Mouse (Mus musculus) embryonic facial prominence, embryonic 11.5 days (tissue): ENCODE measurements around the gene Junb. TPM values are rescaled to one million over a fixed set of nuclear protein-coding genes. Genes with fewer than 3 reads are reported as not detected.
A peak's percentile ranks its signal among the peaks of the same experiment; 100 is the strongest.

Source experiments
- ATAC-seq: fragments of 200-750 bp; cut with Nextera tagmentation; replicated peaks from 2 replicates; pipeline ENCODE4 v1.8.0; 2017; ENCODE audit warnings: low read depth; ENCODE audit not compliant: insufficient number of reproducible peaks, low FRiP score, low TSS enrichment
- DNase-seq: peaks from one replicate; pipeline ENCODE4 v3.0.0-alpha.2; 2015; ENCODE audit warnings: low spot score
- H3K27ac ChIP-seq: fragments of 300-500 bp; sonication (generic); replicated peaks from 2 replicates; pipeline ENCODE4 v1.5.1; 2014; ENCODE audit warnings: mild to moderate bottlenecking, low read depth, low read length, control low read depth
- H3K27me3 ChIP-seq: fragments of 300-500 bp; sonication (generic); 2 replicates; pipeline ENCODE4 v1.6.1; 2014; ENCODE audit warnings: mild to moderate bottlenecking, low read length, moderate library complexity, mixed read lengths; ENCODE audit not compliant: control insufficient read depth, insufficient read depth
- H3K36me3 ChIP-seq: fragments of 300-500 bp; sonication (generic); replicated peaks from 2 replicates; pipeline ENCODE4 v1.6.1; 2014; ENCODE audit warnings: low read depth, mild to moderate bottlenecking, low read length, moderate library complexity, mixed read lengths; ENCODE audit not compliant: control insufficient read depth, insufficient read depth
- H3K4me1 ChIP-seq: fragments of 300-500 bp; sonication (generic); 2 replicates; pipeline ENCODE4 v1.6.1; 2014; ENCODE audit warnings: low read length, mixed read lengths; ENCODE audit not compliant: control insufficient read depth, insufficient read depth
- H3K4me2 ChIP-seq: fragments of 300-500 bp; sonication (generic); 2 replicates; pipeline ENCODE4 v1.6.1; 2014; ENCODE audit warnings: low read depth, mild to moderate bottlenecking, control low read depth, low read length, moderate library complexity
- H3K4me3 ChIP-seq: fragments of 300-500 bp; sonication (generic); 2 replicates; pipeline ENCODE4 v1.5.1; 2014; ENCODE audit warnings: low read depth, low read length, control low read depth
- H3K9ac ChIP-seq: fragments of 300-500 bp; sonication (generic); replicated peaks from 2 replicates; pipeline ENCODE4 v1.6.1; 2014; ENCODE audit warnings: mild to moderate bottlenecking, control low read depth, low read length
- H3K9me3 ChIP-seq: fragments of 300-500 bp; sonication (generic); replicated peaks from 2 replicates; pipeline ENCODE4 v1.6.1; 2016; ENCODE audit warnings: mild to moderate bottlenecking, low read length, inconsistent platforms, mixed read lengths; ENCODE audit not compliant: control insufficient read depth
- WGBS: fragments of 180-500 bp; shearing (Covaris S2); extraction: QIAGEN DNeasy Blood & Tissue Kit; methylation state at CpG from one replicate; pipeline ENCODE4 v1.1.7; 2014; 5-methylcytosine and 5-hydroxymethylcytosine counted together
- polyA plus RNA-seq: library from polyadenylated mRNA; unstranded; fragments of >200 nt; fragmentation: Nextera tagmentation; extraction: Ambion mirVana; gene quantifications from 2 replicates; pipeline ENCODE4 v1.2.1, GENCODE M21; 2014

Gene Junb
- polyA plus RNA-seq, 1 experiment from 2014 or later, result 5.4 TPM

DNA sequence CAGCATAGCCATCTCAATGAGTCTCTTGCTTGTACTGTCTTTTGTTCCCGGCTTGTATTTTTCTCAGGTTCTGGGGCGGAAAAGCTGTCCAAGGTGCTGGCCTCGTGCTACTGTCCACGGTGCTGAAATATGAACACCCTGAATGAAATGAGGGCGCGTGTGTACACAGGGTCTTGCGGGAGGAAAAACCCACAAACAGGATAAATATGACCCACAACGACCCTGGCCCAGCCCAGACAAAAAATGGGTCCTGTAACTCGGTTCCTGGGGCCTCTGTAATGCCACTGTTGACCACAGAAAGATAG lies 31.3 kb downstream of the Junb start:
- Histone ChIP-seq H3K4me2 (no peak overlapping the region), H3K36me3 (no peaks in the 10 kb centered on the region), H3K4me3 (no peak overlapping the region), H3K9me3 (no peaks in the 10 kb centered on the region), H3K27ac (no peak overlapping the region), H3K9ac (no peak overlapping the region), H3K4me1 (peaks cover 4% of the 10 kb centered on the region), H3K27me3 (peaks cover 45% of the 10 kb centered on the region)
- WGBS, result 14% methylated on average over 9 of the region's 9 CpGs
- ATAC-seq (no peak), DNase-seq (peak; percentile 83)

DNA sequence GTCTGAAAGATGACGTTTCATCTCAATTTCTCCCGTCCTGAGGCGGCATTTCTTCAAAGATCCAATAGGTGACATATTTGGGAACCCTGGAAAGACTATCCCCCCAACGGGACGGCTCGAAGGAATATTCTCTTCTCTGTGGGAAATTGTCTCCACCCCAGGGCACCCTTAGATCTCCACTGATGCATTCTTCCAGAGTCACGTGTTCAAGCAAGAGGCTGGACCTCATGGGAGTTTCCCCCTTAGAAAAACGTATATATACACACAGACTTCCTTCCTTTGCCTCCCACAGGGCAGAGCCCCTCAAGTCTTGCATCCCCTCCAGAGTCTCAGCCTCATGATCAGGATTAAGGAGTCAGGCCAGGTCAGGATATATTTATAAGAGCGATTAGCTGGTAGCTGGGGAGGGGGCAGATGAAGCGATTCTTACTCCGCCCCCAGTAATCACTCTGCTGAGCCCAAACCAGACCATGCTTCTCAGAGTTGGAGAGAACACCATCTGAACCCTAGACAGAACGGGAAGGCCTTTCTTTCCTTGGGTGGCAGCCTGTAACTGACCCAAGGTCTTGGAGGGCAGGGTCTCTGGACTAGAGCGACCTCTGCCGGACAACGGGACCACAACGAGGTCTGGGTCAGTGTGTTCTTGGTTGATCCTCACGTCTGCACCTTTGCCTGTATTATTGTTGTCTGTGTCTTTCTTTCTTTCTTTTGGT lies 31.8 kb downstream of the Junb start, which contains the start of gene Rtbdn:
Gene Rtbdn (plus strand): TSS at position 464 of the 713 bp plus-strand sequence.
- DNase-seq, result no peak
- Histone ChIP-seq H3K4me2 (peak within 1 kb of the TSS; percentile 85), H3K9ac (peak within 1 kb of the TSS; percentile 22; the same call in 1 of the 2 replicates), H3K4me3 (peak within 1 kb of the TSS; percentile 39), H3K36me3 (no peaks in the 10 kb centered on the region), H3K9me3 (no peaks in the 10 kb centered on the region), H3K27me3 (peaks cover 45% of the 10 kb centered on the region), H3K27ac (no peak within 1 kb of the TSS), H3K4me1 (peaks cover 4% of the 10 kb centered on the region)
- 6% methylated on average over 17 of the region's 17 CpGs for WGBS
- ATAC-seq, result no peak

DNA sequence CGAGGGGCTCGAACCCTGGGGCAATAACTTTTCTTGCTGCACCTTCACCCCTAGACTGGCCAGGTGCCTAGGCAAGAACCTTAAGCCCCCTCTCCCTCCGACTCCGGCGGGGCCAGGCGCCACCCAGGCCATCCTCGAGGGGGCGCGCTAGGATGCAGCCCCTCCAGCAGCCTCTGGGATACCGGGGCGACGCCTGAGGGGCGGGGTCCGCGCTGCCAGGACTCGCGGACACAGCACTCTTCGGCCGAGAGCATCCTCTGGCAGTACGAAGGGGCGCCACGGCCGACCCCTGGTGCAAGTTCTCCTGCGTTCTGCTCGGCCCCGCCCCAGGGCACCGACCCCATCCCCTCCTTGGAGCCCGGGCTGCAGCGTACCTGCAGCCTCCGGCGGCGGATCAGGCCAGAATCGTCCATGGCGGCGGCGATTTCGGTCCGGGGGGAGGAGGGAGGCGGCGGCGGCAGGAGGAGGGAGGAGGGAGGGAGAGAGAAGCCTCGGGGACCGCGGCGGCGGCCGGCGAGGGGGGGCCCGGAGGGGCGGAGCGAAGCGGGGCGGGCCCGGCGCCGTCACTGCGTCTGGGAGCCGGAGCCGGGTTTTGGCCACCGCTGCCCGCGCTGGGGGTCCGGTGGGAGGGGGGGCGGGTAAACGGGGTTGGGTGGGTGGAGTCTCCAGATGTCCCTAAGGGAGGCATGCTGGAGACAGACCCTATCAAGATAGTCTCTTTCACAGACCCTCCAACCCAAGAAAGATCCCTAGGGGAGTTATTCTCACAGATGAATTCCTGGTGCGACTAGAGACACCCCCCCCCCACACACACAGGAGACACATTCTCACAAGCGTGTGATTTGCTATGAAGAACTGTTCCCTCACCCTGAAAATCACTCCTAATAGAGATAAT lies 32.6 kb downstream of the Junb start:
- Histone ChIP-seq H3K4me2 (peak overlapping the region; percentile 85), H3K27ac (no peak overlapping the region), H3K9me3 (no peaks in the 10 kb centered on the region), H3K36me3 (no peaks in the 10 kb centered on the region), H3K4me3 (peak overlapping the region; percentile 39), H3K4me1 (peaks cover 4% of the 10 kb centered on the region), H3K9ac (peak overlapping the region; percentile 22; the same call in 1 of the 2 replicates), H3K27me3 (peaks cover 45% of the 10 kb centered on the region)
- DNase-seq, result peak; percentile 51
- peak; percentile 21; the same call in 1 of the 2 replicates for ATAC-seq
- under 1% methylated on average over 39 of the region's 67 CpGs for WGBS

DNA sequence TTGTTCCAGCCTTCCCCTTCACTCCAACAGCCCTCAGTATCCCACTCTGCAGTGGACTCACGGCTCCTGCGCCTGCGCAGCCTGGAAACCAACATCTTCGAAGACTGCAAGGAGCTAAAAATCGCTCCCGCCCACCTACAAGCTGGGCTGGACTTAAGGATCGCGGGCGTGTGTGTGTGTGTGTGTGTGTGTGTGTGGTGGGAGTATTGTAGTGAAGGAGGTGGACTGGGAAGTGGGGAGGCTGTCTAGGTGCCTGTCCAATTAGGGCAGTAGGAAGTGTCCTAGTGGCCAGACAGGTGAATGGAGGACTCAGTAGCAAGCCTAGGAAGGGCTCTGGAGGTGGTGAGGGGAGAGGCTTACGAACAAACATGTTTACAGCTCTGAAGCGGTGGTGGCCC lies 33.3 kb downstream of the Junb start:
- 5% methylated on average over 11 of the region's 11 CpGs for WGBS
- peaks cover 43% of the 10 kb centered on the region for H3K27me3 ChIP-seq
- no peak overlapping the region for H3K9ac ChIP-seq

DNA sequence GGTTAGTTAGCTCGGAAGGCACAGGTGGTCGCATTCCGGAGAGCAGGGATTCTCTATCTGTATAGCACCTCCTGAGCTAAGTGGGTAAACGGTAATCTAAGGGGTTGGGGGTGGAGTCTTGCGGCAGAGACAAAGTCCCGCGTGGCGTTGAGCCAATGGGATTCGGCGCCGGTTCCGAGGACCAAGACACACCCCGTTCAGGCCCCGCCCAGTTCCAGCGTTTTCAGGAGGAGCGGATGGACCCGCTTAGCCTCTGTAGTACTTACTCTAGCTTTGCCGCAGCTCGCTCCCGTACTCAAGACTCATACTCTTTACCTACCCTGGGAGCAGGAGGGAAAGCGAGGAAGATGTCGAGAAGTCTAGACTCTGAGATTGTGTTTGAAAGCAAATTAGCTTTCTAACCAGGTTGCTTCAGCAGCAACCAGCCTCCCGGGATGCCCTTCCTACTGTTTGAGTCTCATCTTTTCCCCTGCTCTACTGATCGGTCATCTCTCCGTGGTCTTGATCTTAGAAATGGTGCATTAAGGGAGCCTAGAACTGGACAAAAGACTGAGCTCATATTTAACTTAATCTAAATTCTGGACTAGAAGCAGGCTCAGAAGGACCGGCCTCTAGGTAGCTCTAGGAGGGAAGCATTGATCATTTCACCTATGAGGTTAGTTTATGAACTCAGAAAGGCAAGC lies 33.9 kb downstream of the Junb start:
- Histone ChIP-seq H3K36me3 (no peaks in the 10 kb centered on the region), H3K9ac (no peak overlapping the region), H3K27me3 (peaks cover 39% of the 10 kb centered on the region), H3K27ac (no peak overlapping the region), H3K4me2 (no peak overlapping the region), H3K9me3 (no peaks in the 10 kb centered on the region), H3K4me1 (peaks cover 4% of the 10 kb centered on the region), H3K4me3 (0 out of 2 replicates have a peak overlapping the region, but pooled peaks have one; percentile 5)
- ATAC-seq (0 out of 2 replicates have a peak, but pooled peaks have one; percentile 40), DNase-seq (peak; percentile 67)
- WGBS, result 4% methylated on average over 26 of the region's 26 CpGs

More for the DNA sequence above, 33.3 kb downstream of the Junb start:
- Histone ChIP-seq H3K9me3 (no peaks in the 10 kb centered on the region), H3K36me3 (no peaks in the 10 kb centered on the region), H3K4me3 (no peak overlapping the region), H3K4me2 (peak overlapping the region; percentile 85), H3K27ac (no peak overlapping the region), H3K4me1 (peaks cover 4% of the 10 kb centered on the region)
- DNase-seq, result no peak
- ATAC-seq, result 0 out of 2 replicates have a peak, but pooled peaks have one; percentile 29

DNA sequence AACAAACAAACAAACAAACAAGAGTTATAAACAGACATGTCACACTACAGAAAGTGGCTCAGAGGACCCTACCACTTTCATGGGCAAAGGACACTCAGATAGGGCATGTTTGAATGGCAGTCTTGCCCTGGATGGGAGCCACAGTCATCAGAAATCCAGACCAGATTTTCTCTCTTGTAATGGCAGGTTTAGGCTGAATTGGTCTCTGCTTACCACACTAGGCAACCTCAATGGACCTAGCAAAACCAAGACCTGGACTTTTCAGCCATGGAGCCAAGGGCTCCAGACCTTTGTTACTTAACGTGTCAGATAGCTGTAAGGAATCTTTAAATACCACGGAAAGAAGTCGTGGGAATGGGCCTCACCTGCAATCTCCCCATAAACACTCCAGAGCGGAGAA lies 34.8 kb downstream of the Junb start:
- Histone ChIP-seq H3K4me2 (no peak overlapping the region), H3K4me3 (no peak overlapping the region), H3K9ac (no peak overlapping the region), H3K27ac (no peak overlapping the region), H3K4me1 (peaks cover 4% of the 10 kb centered on the region), H3K36me3 (no peaks in the 10 kb centered on the region), H3K9me3 (no peaks in the 10 kb centered on the region), H3K27me3 (peaks cover 39% of the 10 kb centered on the region)
- DNase-seq (peak; percentile 26), ATAC-seq (no peak)
- WGBS, result 18% methylated on average over 4 of the region's 4 CpGs

DNA sequence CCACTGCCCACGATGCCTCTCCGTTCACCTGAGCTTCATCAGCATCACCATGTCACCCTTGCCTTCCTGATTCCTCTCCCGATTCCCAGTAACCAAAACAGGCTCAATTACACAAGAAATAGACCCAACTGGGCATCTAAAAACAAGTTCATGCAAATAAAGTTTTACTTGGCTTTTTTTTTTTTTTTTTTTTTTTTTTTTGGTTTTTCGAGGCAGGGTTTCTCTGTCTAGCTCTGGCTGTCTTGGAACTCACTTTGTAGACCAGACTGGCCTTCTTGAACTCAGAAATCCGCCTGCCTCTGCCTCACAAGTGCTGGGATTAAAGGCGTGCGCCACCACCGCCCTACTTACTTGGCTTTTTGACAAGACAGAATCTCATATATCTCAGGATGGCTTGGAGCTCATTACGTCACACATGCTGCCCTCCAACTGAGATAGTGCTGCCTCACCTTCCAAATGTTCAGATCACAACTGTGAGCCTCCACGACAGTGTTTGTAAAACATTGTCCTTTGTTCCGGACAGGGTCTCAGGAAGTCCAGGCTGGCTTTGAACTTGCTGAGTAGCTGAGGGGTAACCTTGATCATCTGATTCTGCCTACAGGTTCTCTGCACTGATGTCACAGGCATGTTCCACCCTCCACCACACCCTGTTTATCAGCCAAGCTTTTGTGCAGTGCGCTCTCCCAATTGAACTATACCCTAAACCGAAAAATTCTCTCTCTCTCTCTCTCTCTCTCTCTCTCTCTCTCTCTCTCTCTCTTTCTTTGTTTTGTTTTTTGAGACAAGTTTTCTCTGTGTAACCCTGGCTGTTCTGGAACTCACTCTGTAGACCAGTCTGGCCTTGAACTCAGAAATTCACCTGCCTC lies 40.7 kb downstream of the Junb start:
- ATAC-seq (no peak), DNase-seq (no peak)
- no peaks in the 10 kb centered on the region for H3K9me3 ChIP-seq
- H3K27ac ChIP-seq, result no peak overlapping the region
- WGBS, result 70% methylated on average over 13 of the region's 13 CpGs
- H3K4me1 ChIP-seq, result peaks cover 9% of the 10 kb centered on the region
- no peak overlapping the region for H3K9ac ChIP-seq
- H3K27me3 ChIP-seq, result peaks cover 37% of the 10 kb centered on the region
- no peaks in the 10 kb centered on the region for H3K36me3 ChIP-seq
- no peak overlapping the region; the same call in 1 of the 2 replicates for H3K4me2 ChIP-seq
- peak overlapping the region; percentile 42; the same call in 1 of the 2 replicates for H3K4me3 ChIP-seq
